Mouse (Mus musculus): Measurements from ENCODE around the gene A430078G23Rik. TPM values are rescaled to one million over a fixed set of nuclear protein-coding genes. Genes with fewer than 3 reads are reported as not detected.

A430078G23Rik gene
- total and polyA plus RNA-seq, 3 experiments = 2.8 to 3.8 TPM; not detected in 1

DNA sequence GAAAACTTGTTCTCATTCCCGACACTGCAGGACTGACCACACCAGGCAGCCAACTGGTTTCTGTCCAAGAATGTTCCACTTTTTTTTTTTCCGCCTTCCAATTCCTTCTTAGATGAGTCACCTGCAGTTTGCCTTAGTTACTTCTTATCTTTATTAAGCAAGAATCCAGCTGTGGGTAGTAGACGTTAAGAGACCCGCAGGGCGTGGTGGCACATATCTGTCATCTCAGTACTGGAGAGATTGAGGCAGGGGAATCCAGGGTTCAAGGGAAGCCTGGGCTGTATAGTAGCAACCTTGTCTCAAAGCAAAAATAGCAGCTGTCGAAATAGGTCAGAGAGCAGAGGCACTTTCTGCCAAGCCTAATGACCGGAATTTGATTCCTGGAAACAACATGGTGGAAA lies 58.7 kb downstream of the A430078G23Rik start:
- Histone ChIP-seq H3K79me2 (ENCODE audit: control insufficient read depth, insufficient read depth, low read length, poor library complexity) (no peaks in the 10 kb centered on the region), H3K9ac (ENCODE audit: control insufficient read depth, low read depth, low read length, poor library complexity, severe bottlenecking) (no peak overlapping the region), H3K9me3 (replicated peaks; ENCODE audit: insufficient read depth, low read length) (no peaks in the 10 kb centered on the region), H3K4me1 (ENCODE audit: control insufficient read depth in 1 of 2, insufficient read depth in 2 of 2, low read length in 2 of 2) (peaks cover 21 to 46% of the 10 kb centered on the region in 2 experiments), H3K27ac (ENCODE audit: control insufficient read depth, low read depth, low read length) (peak overlapping the region; percentile 78), H3K27me3 (ENCODE audit: control insufficient read depth in 1 of 2, insufficient read depth in 2 of 2, low read length in 2 of 2) (no peaks in the 10 kb centered on the region), H3K36me3 (ENCODE audit: control insufficient read depth in 1 of 2, insufficient read depth in 2 of 2, low read length in 2 of 2) (peaks cover 0 to 45% of the 10 kb centered on the region in 2 experiments; a peak in 2 of 4 replicates), H3K4me3 (ENCODE audit: control insufficient read depth in 1 of 2, insufficient read depth in 1 of 2, low read depth in 2 of 2, low read length in 2 of 2) (no peak overlapping the region)
- DNase-seq (ENCODE audit: low read depth, low spot score) = peak; percentile 91
- TF ChIP-seq EP300 (IDR thresholded peaks at IDR 0.05; ENCODE audit: low read depth in 1 of 2, low read length in 2 of 2) (peak; percentile 91 to 98), JUND (IDR thresholded peaks at IDR 0.05; ENCODE audit: low read depth, low read length) (peak; percentile 73; the same call in 1 of the 2 replicates), HCFC1 (IDR thresholded peaks at IDR 0.05; ENCODE audit: low read depth, low read length) (no peak), TCF12 (IDR thresholded peaks at IDR 0.05; ENCODE audit: low read depth, low read length) (peak; percentile 95), GATA1 (IDR thresholded peaks at IDR 0.05; ENCODE audit: low read depth, low read length) (peak; percentile 93), ZNF384 (IDR thresholded peaks at IDR 0.05; ENCODE audit: low read depth, low read length) (peak; percentile 94), MYB (IDR thresholded peaks at IDR 0.05; ENCODE audit: low read depth, low read length) (peak; percentile 82), BHLHE40 (IDR thresholded peaks at IDR 0.05; ENCODE audit: borderline replicate concordance, low read depth, low read length) (peak; percentile 65; the same call in 1 of the 2 replicates), ETS1 (IDR thresholded peaks at IDR 0.05; ENCODE audit: low read depth, low read length) (peak; percentile 96), GABPA (IDR thresholded peaks at IDR 0.05; ENCODE audit: low read depth, low read length) (no peak), MAZ (IDR thresholded peaks at IDR 0.05; ENCODE audit: low read depth, low read length) (no peak), TAL1 (IDR thresholded peaks at IDR 0.05; ENCODE audit: low read length) (peak; percentile 87), SIN3A (IDR thresholded peaks at IDR 0.05; ENCODE audit: low read length) (peak; percentile 67), RCOR1 (IDR thresholded peaks at IDR 0.05; ENCODE audit: low read depth, low read length) (peak; percentile 90), CTCF (IDR thresholded peaks at IDR 0.05 in 2 of 3, conservative IDR thresholded peaks at IDR 0.05 in 1 of 3; ENCODE audit: control insufficient read depth in 1 of 3, insufficient read depth in 1 of 3, low read depth in 2 of 3, low read length in 3 of 3, poor library complexity in 1 of 3, severe bottlenecking in 1 of 3) (no peak)

DNA sequence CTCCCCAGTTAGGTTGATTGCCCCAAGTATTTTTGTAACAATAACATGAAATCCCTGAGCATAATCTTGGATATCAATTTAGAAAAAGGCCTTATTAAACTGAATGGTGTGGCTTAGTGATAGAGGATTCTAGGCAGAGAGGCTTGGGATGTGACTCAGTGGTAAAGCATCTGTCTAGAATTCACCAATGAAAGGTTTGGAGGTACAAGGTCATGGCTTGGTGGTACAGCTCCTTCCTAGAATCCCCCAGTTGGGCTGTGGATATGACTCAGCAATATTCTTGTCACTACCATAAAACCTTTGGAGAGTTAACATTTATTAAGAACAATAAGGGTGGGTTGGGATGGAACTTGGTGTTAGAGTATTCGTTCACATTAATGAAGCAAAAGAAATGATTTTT lies 59.6 kb downstream of the A430078G23Rik start:
- Histone ChIP-seq H3K27ac (ENCODE audit: control insufficient read depth, low read depth, low read length) (peak overlapping the region; percentile 78), H3K4me1 (ENCODE audit: control insufficient read depth in 1 of 2, insufficient read depth in 2 of 2, low read length in 2 of 2) (peaks cover 21 to 46% of the 10 kb centered on the region in 2 experiments), H3K9ac (ENCODE audit: control insufficient read depth, low read depth, low read length, poor library complexity, severe bottlenecking) (no peak overlapping the region), H3K9me3 (replicated peaks; ENCODE audit: insufficient read depth, low read length) (no peaks in the 10 kb centered on the region), H3K79me2 (ENCODE audit: control insufficient read depth, insufficient read depth, low read length, poor library complexity) (no peaks in the 10 kb centered on the region), H3K36me3 (ENCODE audit: control insufficient read depth in 1 of 2, insufficient read depth in 2 of 2, low read length in 2 of 2) (peaks cover 0 to 45% of the 10 kb centered on the region in 2 experiments; a peak in 2 of 4 replicates), H3K27me3 (ENCODE audit: control insufficient read depth in 1 of 2, insufficient read depth in 2 of 2, low read length in 2 of 2) (no peaks in the 10 kb centered on the region), H3K4me3 (ENCODE audit: control insufficient read depth in 1 of 2, insufficient read depth in 1 of 2, low read depth in 2 of 2, low read length in 2 of 2) (no peak overlapping the region)
- TF ChIP-seq ZMIZ1 (IDR thresholded peaks at IDR 0.05; ENCODE audit: low read depth, low read length) (no peak), SMC3 (IDR thresholded peaks at IDR 0.05; ENCODE audit: low read depth, low read length) (no peak), EP300 (IDR thresholded peaks at IDR 0.05; ENCODE audit: low read depth in 1 of 2, low read length in 2 of 2) (0 out of 4 replicates have a peak, but pooled peaks of 1 of the 2 experiments have one; percentile 8), NELFE (IDR thresholded peaks at IDR 0.05; ENCODE audit: low read depth, low read length) (no peak), USF1 (IDR thresholded peaks at IDR 0.05; ENCODE audit: low read depth, low read length) (no peak), MAFK (IDR thresholded peaks at IDR 0.05; ENCODE audit: borderline replicate concordance, low read depth, low read length) (0 out of 2 replicates have a peak, but pooled peaks have one; percentile 11)
- DNase-seq (ENCODE audit: low read depth, low spot score) = peak; percentile 34
